Mouse (Mus musculus): Measurements from ENCODE around the gene Cradd.

Gene Cradd

GRCm38 (mm10) chr10:95151012-95151768 is 172.7 kb downstream of the Cradd start:
- no peak for DNase-seq

- DNase-seq = no peak
Measured at GRCm38 (mm10) chr10:95149666-95150065, 174.3 kb downstream of the Cradd start.

GRCm38 (mm10) chr10:95148641-95149040 is 175.3 kb downstream of the Cradd start:
- no peak for DNase-seq

GRCm38 (mm10) chr10:95147136-95147901 is 176.6 kb downstream of the Cradd start:
- peak in 1 of 2 experiments; percentile 29 for DNase-seq

GRCm38 (mm10) chr10:95146491-95146890 is 177.4 kb downstream of the Cradd start:
- DNase-seq = peak; percentile 62 to 70

- peak; percentile 45 to 53 for DNase-seq
Measured at GRCm38 (mm10) chr10:95145204-95145926, 178.6 kb downstream of the Cradd start.

GRCm38 (mm10) chr10:95144414-95145130 is 179.4 kb downstream of the Cradd start:
- DNase-seq = peak in 1 of 2 experiments; percentile 33

- peak in 1 of 2 experiments; percentile 16 for DNase-seq
Measured at GRCm38 (mm10) chr10:95143446-95144114, 180.4 kb downstream of the Cradd start.

- DNase-seq = peak; percentile 86 to 91
Measured at GRCm38 (mm10) chr10:95142844-95143435, 181.0 kb downstream of the Cradd start.

- DNase-seq = no peak
Measured at GRCm38 (mm10) chr10:95141075-95141474, 182.9 kb downstream of the Cradd start.

- DNase-seq = no peak
Measured at GRCm38 (mm10) chr10:95140191-95140590, 183.7 kb downstream of the Cradd start.

- DNase-seq = no peak
Measured at GRCm38 (mm10) chr10:95139645-95140044, 184.3 kb downstream of the Cradd start.

- DNase-seq = no peak
Measured at GRCm38 (mm10) chr10:95133057-95133456, 190.9 kb downstream of the Cradd start.

Data from kidney, postnatal 4 days (tissue).